Mouse (Mus musculus) hindbrain, embryonic 11.5 days (tissue): ENCODE measurements around the gene Akt2. TPM values are rescaled to one million over a fixed set of nuclear protein-coding genes. Genes with fewer than 3 reads are reported as not detected.

ENCODE experiments used
- ATAC-seq: fragments of 200-750 bp; cut with Nextera tagmentation; 2 replicates; pipeline ENCODE4 v1.8.0; 2017; ENCODE audit warnings: mild to moderate bottlenecking, moderate TSS enrichment, moderate library complexity; ENCODE audit not compliant: low FRiP score
- DNase-seq: peaks from one replicate; pipeline ENCODE4 v3.0.0-alpha.2; 2015; ENCODE audit warnings: low spot score
- H3K27ac ChIP-seq: fragments of 300-500 bp; sonication (generic); 2 replicates; pipeline ENCODE4 v1.5.1; 2014; ENCODE audit warnings: mild to moderate bottlenecking, low read depth, low read length
- H3K27me3 ChIP-seq: fragments of 300-500 bp; sonication (generic); 2 replicates; pipeline ENCODE4 v1.6.1; 2014; ENCODE audit warnings: mild to moderate bottlenecking, low read length, moderate library complexity, mixed read lengths; ENCODE audit not compliant: control insufficient read depth, insufficient read depth
- H3K36me3 ChIP-seq: fragments of 300-500 bp; sonication (generic); 2 replicates; pipeline ENCODE4 v1.6.1; 2014; ENCODE audit warnings: mild to moderate bottlenecking, low read length, moderate library complexity, mixed read lengths; ENCODE audit not compliant: control insufficient read depth, insufficient read depth
- H3K4me1 ChIP-seq: fragments of 300-500 bp; sonication (generic); replicated peaks from 2 replicates; pipeline ENCODE4 v1.6.1; 2014; ENCODE audit warnings: low read length, mixed read lengths; ENCODE audit not compliant: control insufficient read depth, insufficient read depth
- H3K4me2 ChIP-seq: fragments of 300-500 bp; sonication (generic); replicated peaks from 2 replicates; pipeline ENCODE4 v1.6.1; 2014; ENCODE audit warnings: mild to moderate bottlenecking, low read depth, low read length
- H3K4me3 ChIP-seq: fragments of 300-500 bp; sonication (generic); 2 replicates; pipeline ENCODE4 v1.5.1; 2014; ENCODE audit warnings: low read depth, low read length
- H3K9ac ChIP-seq: fragments of 300-500 bp; sonication (generic); 2 replicates; pipeline ENCODE4 v1.6.1; 2014; ENCODE audit warnings: low read depth, low read length
- H3K9me3 ChIP-seq: fragments of 300-500 bp; sonication (generic); 2 replicates; pipeline ENCODE4 v1.6.1; 2016; ENCODE audit warnings: low read length; ENCODE audit not compliant: control insufficient read depth
- WGBS: fragments of 180-500 bp; shearing (Covaris S2); extraction: QIAGEN DNeasy Blood & Tissue Kit; methylation state at CpG from one replicate; pipeline ENCODE4 v1.1.7; 2014; 5-methylcytosine and 5-hydroxymethylcytosine counted together
- polyA plus RNA-seq: library from polyadenylated mRNA; unstranded; fragments of >200 nt; fragmentation: Nextera tagmentation; extraction: Ambion mirVana; gene quantifications from 2 replicates; pipeline ENCODE4 v1.2.1, GENCODE M21; 2014

The Akt2 gene
- polyA plus RNA-seq, 1 experiment from 2014 or later, result 67.5 TPM

- Histone ChIP-seq H3K4me2 (peak overlapping the region; percentile 100), H3K4me3 (peak overlapping the region; percentile 92), H3K9ac (peak overlapping the region; percentile 85), H3K27me3 (no peaks in the 10 kb centered on the region), H3K9me3 (no peaks in the 10 kb centered on the region), H3K4me1 (peaks cover 4% of the 10 kb centered on the region; the same call in 1 of the 2 replicates), H3K27ac (peak overlapping the region; percentile 88), H3K36me3 (no peaks in the 10 kb centered on the region)
- WGBS, result under 1% methylated on average over 35 of the region's 38 CpGs
- DNase-seq (no peak), ATAC-seq (no peak; the same call in 1 of the 2 replicates)
These were observed 82.8 kb downstream of the Akt2 start for GRCm38 (mm10) chr7:27674195-27674521.

- H3K27me3 ChIP-seq, result no peaks in the 10 kb centered on the region
- no peaks in the 10 kb centered on the region for H3K36me3 ChIP-seq
- H3K9ac ChIP-seq, result peak within 1 kb of the TSS; percentile 85
- peak within 1 kb of the TSS; percentile 100 for H3K4me2 ChIP-seq
- peak; percentile 97 for ATAC-seq
- H3K4me3 ChIP-seq, result peak within 1 kb of the TSS; percentile 92
- no peaks in the 10 kb centered on the region for H3K9me3 ChIP-seq
- peak; percentile 97 for DNase-seq
- WGBS, result under 1% methylated on average over 31 of the region's 31 CpGs
- H3K27ac ChIP-seq, result peak within 1 kb of the TSS; percentile 88
- peaks cover 4% of the 10 kb centered on the region; the same call in 1 of the 2 replicates for H3K4me1 ChIP-seq
These were observed 83.3 kb downstream of the Akt2 start, which contains the start of gene Map3k10 for GRCm38 (mm10) chr7:27674522-27675221. Gene Map3k10, minus strand, starts transcription at chr7:27674598.

GRCm38 (mm10) chr7:27675222-27675612, 83.9 kb downstream of the Akt2 start:
- Histone ChIP-seq H3K27me3 (no peaks in the 10 kb centered on the region), H3K36me3 (no peaks in the 10 kb centered on the region), H3K4me2 (peak overlapping the region; percentile 100), H3K9ac (no peak overlapping the region), H3K9me3 (no peaks in the 10 kb centered on the region), H3K27ac (no peak overlapping the region), H3K4me1 (peaks cover 4% of the 10 kb centered on the region; the same call in 1 of the 2 replicates), H3K4me3 (peak overlapping the region; percentile 92)
- ATAC-seq, result no peak
- WGBS, result 32% methylated on average over 14 of the region's 14 CpGs
- DNase-seq, result no peak

- H3K27ac ChIP-seq, result no peak overlapping the region
- no peaks in the 10 kb centered on the region for H3K27me3 ChIP-seq
- no peaks in the 10 kb centered on the region for H3K4me1 ChIP-seq
- DNase-seq (no peak), ATAC-seq (no peak)
- H3K4me2 ChIP-seq, result no peak overlapping the region
- H3K9me3 ChIP-seq, result no peaks in the 10 kb centered on the region
- WGBS, result 79% methylated on average over 2 of the region's 2 CpGs
- H3K4me3 ChIP-seq, result no peak overlapping the region
- H3K36me3 ChIP-seq, result no peaks in the 10 kb centered on the region
- no peak overlapping the region for H3K9ac ChIP-seq
These were observed 91.9 kb downstream of the Akt2 start for GRCm38 (mm10) chr7:27683218-27683617.

- H3K4me3 ChIP-seq, result no peak overlapping the region
- no peaks in the 10 kb centered on the region for H3K9me3 ChIP-seq
- 0 out of 2 replicates have a peak overlapping the region, but pooled peaks have one; percentile 34 for H3K9ac ChIP-seq
- WGBS, result 58% methylated on average over 5 of the region's 5 CpGs
- DNase-seq (peak; percentile 12), ATAC-seq (no peak)
- no peaks in the 10 kb centered on the region for H3K4me1 ChIP-seq
- H3K4me2 ChIP-seq, result peak overlapping the region; percentile 31; the same call in 1 of the 2 replicates
- H3K36me3 ChIP-seq, result no peaks in the 10 kb centered on the region
- H3K27me3 ChIP-seq, result no peaks in the 10 kb centered on the region
- H3K27ac ChIP-seq, result no peak overlapping the region
These were observed 93.9 kb downstream of the Akt2 start for GRCm38 (mm10) chr7:27685220-27685619.

GRCm38 (mm10) chr7:27685681-27686080, 94.3 kb downstream of the Akt2 start:
- DNase-seq (peak; percentile 48), ATAC-seq (no peak)
- Histone ChIP-seq H3K9me3 (no peaks in the 10 kb centered on the region), H3K27me3 (no peaks in the 10 kb centered on the region), H3K4me2 (peak overlapping the region; percentile 31; the same call in 1 of the 2 replicates), H3K36me3 (no peaks in the 10 kb centered on the region), H3K9ac (0 out of 2 replicates have a peak overlapping the region, but pooled peaks have one; percentile 34), H3K4me3 (no peak overlapping the region), H3K4me1 (no peaks in the 10 kb centered on the region), H3K27ac (no peak overlapping the region)
- WGBS, result 0% methylated on average over 6 of the region's 6 CpGs

GRCm38 (mm10) chr7:27687043-27687442, 95.7 kb downstream of the Akt2 start:
- no peaks in the 10 kb centered on the region for H3K27me3 ChIP-seq
- 88% methylated on average over 1 of the region's 1 CpGs for WGBS
- no peak for DNase-seq

GRCm38 (mm10) chr7:27687836-27688235, 96.5 kb downstream of the Akt2 start:
- no peaks in the 10 kb centered on the region for H3K4me1 ChIP-seq
- H3K27me3 ChIP-seq, result no peaks in the 10 kb centered on the region
- H3K4me2 ChIP-seq, result no peak overlapping the region; the same call in 1 of the 2 replicates
- no peak overlapping the region for H3K9ac ChIP-seq
- H3K27ac ChIP-seq, result no peak overlapping the region
- no peaks in the 10 kb centered on the region for H3K36me3 ChIP-seq
- 68% methylated on average over 3 of the region's 3 CpGs for WGBS
- no peak for DNase-seq
- H3K9me3 ChIP-seq, result no peaks in the 10 kb centered on the region
- ATAC-seq, result no peak
- H3K4me3 ChIP-seq, result no peak overlapping the region

More at GRCm38 (mm10) chr7:27687043-27687442, 95.7 kb downstream of the Akt2 start:
- no peak for ATAC-seq
- Histone ChIP-seq H3K9ac (no peak overlapping the region), H3K4me2 (no peak overlapping the region), H3K36me3 (no peaks in the 10 kb centered on the region), H3K27ac (no peak overlapping the region), H3K4me1 (no peaks in the 10 kb centered on the region), H3K4me3 (no peak overlapping the region), H3K9me3 (no peaks in the 10 kb centered on the region)
